Mouse (Mus musculus) heart, embryonic 11.5 days (tissue): Measurements from ENCODE around the gene Btn2a2. TPM values are rescaled to one million over a fixed set of nuclear protein-coding genes. Genes with fewer than 3 reads are reported as not detected.

Experiments
- ATAC-seq: fragments of 200-750 bp; cut with Nextera tagmentation; replicated peaks from 2 replicates; pipeline ENCODE4 v1.8.0; 2017; ENCODE audit warnings: moderate library complexity; ENCODE audit not compliant: insufficient number of reproducible peaks, low FRiP score, low TSS enrichment
- H3K27ac ChIP-seq: fragments of 300-500 bp; sonication (generic); 2 replicates; pipeline ENCODE4 v1.5.1; 2014; ENCODE audit warnings: mild to moderate bottlenecking, low read depth, low read length
- H3K27me3 ChIP-seq: fragments of 300-500 bp; sonication (generic); 2 replicates; pipeline ENCODE4 v1.6.1; 2014; ENCODE audit warnings: mild to moderate bottlenecking, low read length, mixed read lengths; ENCODE audit not compliant: control insufficient read depth, insufficient read depth
- H3K36me3 ChIP-seq: fragments of 300-500 bp; sonication (generic); 2 replicates; pipeline ENCODE4 v1.6.1; 2014; ENCODE audit warnings: mild to moderate bottlenecking, low read length, moderate library complexity, mixed read lengths; ENCODE audit not compliant: control insufficient read depth, insufficient read depth
- H3K4me1 ChIP-seq: fragments of 300-500 bp; sonication (generic); 2 replicates; pipeline ENCODE4 v1.6.1; 2014; ENCODE audit warnings: low read length; ENCODE audit not compliant: control insufficient read depth, insufficient read depth
- H3K4me2 ChIP-seq: fragments of 300-500 bp; sonication (generic); 2 replicates; pipeline ENCODE4 v1.6.1; 2014; ENCODE audit warnings: mild to moderate bottlenecking, moderate library complexity
- H3K4me3 ChIP-seq: fragments of 300-500 bp; sonication (generic); 2 replicates; pipeline ENCODE4 v1.5.1; 2014; ENCODE audit warnings: low read depth, low read length
- H3K9ac ChIP-seq: fragments of 300-500 bp; sonication (generic); 2 replicates; pipeline ENCODE4 v1.6.1; 2014; ENCODE audit warnings: mild to moderate bottlenecking, low read depth, low read length, moderate library complexity
- H3K9me3 ChIP-seq: fragments of 300-500 bp; sonication (generic); replicated peaks from 2 replicates; pipeline ENCODE4 v1.6.1; 2016; ENCODE audit warnings: low read length; ENCODE audit not compliant: control insufficient read depth
- WGBS: fragments of 180-500 bp; shearing (Covaris S2); extraction: QIAGEN DNeasy Blood & Tissue Kit; methylation state at CpG from one replicate; pipeline ENCODE4 v1.1.7; 2014; ENCODE audit not compliant: insufficient replicate concordance; 5-methylcytosine and 5-hydroxymethylcytosine counted together
- polyA plus RNA-seq: library from polyadenylated mRNA; unstranded; fragments of >200 nt; fragmentation: Nextera tagmentation; extraction: Ambion mirVana; gene quantifications from 2 replicates; pipeline ENCODE4 v1.2.1, GENCODE M21; 2014

The Btn2a2 gene
- polyA plus RNA-seq, 1 experiment from 2014 or later: 0.59 TPM

DNA sequence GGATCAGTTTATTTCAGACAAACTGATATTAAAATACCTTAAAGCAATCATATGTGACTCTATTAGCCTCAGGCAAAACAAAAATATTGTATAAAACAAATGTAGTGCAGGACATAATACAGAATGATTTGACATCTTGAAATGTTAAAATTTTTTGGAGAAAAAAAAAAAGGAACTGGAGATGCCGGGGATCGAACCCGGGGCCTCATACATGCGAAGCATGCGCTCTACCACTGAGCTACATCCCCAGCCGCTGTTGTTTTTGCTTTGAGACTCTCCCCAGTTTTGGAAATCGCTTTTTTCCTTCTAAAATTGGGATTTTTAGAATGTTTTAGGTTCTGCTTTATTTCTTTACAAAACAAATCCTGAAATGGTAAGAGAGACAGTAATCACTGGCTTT lies 50.1 kb downstream of the Btn2a2 start:
- ATAC-seq: peak; percentile 55; the same call in 1 of the 2 replicates
- Histone ChIP-seq H3K9ac (no peak overlapping the region), H3K9me3 (no peaks in the 10 kb centered on the region), H3K27me3 (no peaks in the 10 kb centered on the region), H3K36me3 (no peaks in the 10 kb centered on the region), H3K27ac (no peak overlapping the region), H3K4me1 (peaks cover 2% of the 10 kb centered on the region; the same call in 1 of the 2 replicates), H3K4me2 (peak overlapping the region; percentile 58), H3K4me3 (peak overlapping the region; percentile 51)
- WGBS: under 1% methylated on average over 7 of the region's 7 CpGs

GRCm38 (mm10) chr13:23437908-23438307 lies 50.7 kb downstream of the Btn2a2 start:
- Histone ChIP-seq H3K27me3 (no peaks in the 10 kb centered on the region), H3K36me3 (no peaks in the 10 kb centered on the region), H3K9ac (peak overlapping the region; percentile 47), H3K4me2 (peak overlapping the region; percentile 58), H3K4me1 (peaks cover 2% of the 10 kb centered on the region; the same call in 1 of the 2 replicates), H3K27ac (peak overlapping the region; percentile 24), H3K4me3 (peak overlapping the region; percentile 51), H3K9me3 (no peaks in the 10 kb centered on the region)
- ATAC-seq: peak; percentile 89
- under 1% methylated on average over 17 of the region's 17 CpGs for WGBS

DNA sequence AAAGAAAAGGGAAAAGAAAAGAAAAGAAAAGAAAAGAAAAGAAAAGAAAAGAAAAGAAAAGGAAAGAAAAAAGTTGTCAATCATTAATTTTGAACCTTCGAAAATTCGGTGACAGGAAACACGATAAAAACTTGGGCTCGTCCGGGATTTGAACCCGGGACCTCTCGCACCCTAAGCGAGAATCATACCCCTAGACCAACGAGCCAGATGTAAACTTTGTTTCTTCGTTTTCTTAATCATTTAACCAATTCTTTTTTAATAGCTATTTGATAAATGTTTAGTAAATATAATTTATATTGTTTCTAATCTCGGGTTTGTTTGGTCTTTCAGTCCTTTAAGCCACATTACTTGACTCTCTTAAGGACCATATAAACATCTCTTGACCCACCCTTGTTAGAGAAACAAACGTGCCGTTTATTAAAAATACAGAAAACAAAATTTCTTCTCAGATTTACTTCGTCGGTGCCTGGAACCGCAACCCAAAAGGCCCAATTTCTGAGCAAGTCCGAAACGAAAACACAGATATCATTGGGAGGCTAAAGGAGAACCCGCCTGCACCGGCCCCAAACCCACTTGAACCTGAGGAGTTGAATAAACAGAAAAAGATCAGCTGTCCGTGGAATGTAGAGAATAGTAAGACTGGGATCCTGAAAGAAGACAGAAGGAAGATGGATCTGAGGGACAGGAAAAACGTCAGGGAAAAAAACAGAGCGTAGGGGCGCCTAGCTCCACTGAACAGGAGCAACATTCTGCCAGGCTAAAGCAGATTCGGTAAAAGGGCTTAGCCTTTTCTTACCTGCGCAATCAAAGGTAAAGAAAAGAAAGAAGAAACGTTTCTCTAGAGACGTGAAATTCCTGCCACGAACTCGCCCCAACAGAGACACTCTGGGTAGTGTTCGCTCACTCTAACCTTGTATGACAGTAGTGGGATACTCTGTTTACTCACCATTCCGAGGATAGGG lies 51.5 kb downstream of the Btn2a2 start:
- no peak for ATAC-seq
- Histone ChIP-seq H3K27ac (peak overlapping the region; percentile 24), H3K9me3 (no peaks in the 10 kb centered on the region), H3K4me1 (peaks cover 2% of the 10 kb centered on the region; the same call in 1 of the 2 replicates), H3K4me3 (peak overlapping the region; percentile 51), H3K4me2 (peak overlapping the region; percentile 58), H3K9ac (peak overlapping the region; percentile 47), H3K36me3 (no peaks in the 10 kb centered on the region), H3K27me3 (no peaks in the 10 kb centered on the region)
- under 1% methylated on average over 32 of the region's 32 CpGs for WGBS

DNA sequence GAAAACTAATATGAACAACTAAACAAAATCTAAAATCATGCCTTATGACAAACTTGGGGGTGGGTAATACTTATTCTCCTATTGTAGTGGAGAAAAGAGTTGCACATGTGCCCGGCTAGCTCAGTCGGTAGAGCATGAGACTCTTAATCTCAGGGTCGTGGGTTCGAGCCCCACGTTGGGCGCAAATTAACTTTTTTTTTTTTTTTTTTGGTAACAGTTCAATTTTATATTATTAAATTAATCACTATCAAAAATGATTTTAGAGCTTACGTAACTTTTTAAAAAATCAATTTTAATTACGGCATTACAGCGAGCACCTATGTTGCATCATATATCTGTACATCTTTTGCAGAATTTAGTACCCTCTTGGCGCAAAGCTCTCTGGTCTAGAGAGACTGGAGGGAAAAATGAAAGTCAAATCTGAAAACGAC lies 52.4 kb downstream of the Btn2a2 start:
- WGBS: under 1% methylated on average over 11 of the region's 11 CpGs
- H3K4me2 ChIP-seq: peak overlapping the region; percentile 79
- ATAC-seq: no peak
- H3K27me3 ChIP-seq: no peaks in the 10 kb centered on the region
- no peaks in the 10 kb centered on the region for H3K36me3 ChIP-seq
- peak overlapping the region; percentile 58 for H3K4me3 ChIP-seq
- peaks cover 2% of the 10 kb centered on the region; the same call in 1 of the 2 replicates for H3K4me1 ChIP-seq
- H3K27ac ChIP-seq: no peak overlapping the region
- H3K9me3 ChIP-seq: no peaks in the 10 kb centered on the region
- H3K9ac ChIP-seq: no peak overlapping the region

- Histone ChIP-seq H3K27me3 (no peaks in the 10 kb centered on the region), H3K4me3 (peak overlapping the region; percentile 58), H3K36me3 (no peaks in the 10 kb centered on the region), H3K9ac (peak overlapping the region; percentile 72), H3K27ac (peak overlapping the region; percentile 29; the same call in 1 of the 2 replicates), H3K4me2 (peak overlapping the region; percentile 79), H3K4me1 (peaks cover 2% of the 10 kb centered on the region; the same call in 1 of the 2 replicates), H3K9me3 (no peaks in the 10 kb centered on the region)
- ATAC-seq: no peak
- 2% methylated on average over 12 of the region's 12 CpGs for WGBS
Observed at GRCm38 (mm10) chr13:23435676-23436075, 53.0 kb downstream of the Btn2a2 start.

GRCm38 (mm10) chr13:23435241-23435640 lies 53.4 kb downstream of the Btn2a2 start:
- 15% methylated on average over 4 of the region's 4 CpGs for WGBS

GRCm38 (mm10) chr13:23434426-23434825 lies 54.2 kb downstream of the Btn2a2 start:
- Histone ChIP-seq H3K27me3 (no peaks in the 10 kb centered on the region), H3K9me3 (no peaks in the 10 kb centered on the region), H3K4me2 (peak overlapping the region; percentile 47), H3K4me3 (peak overlapping the region; percentile 18), H3K9ac (peak overlapping the region; percentile 36; the same call in 1 of the 2 replicates), H3K27ac (0 out of 2 replicates have a peak overlapping the region, but pooled peaks have one; percentile 16), H3K36me3 (no peaks in the 10 kb centered on the region), H3K4me1 (peaks cover 6% of the 10 kb centered on the region)
- no peak for ATAC-seq
- WGBS: 11% methylated on average over 7 of the region's 7 CpGs

More at GRCm38 (mm10) chr13:23435241-23435640, 53.4 kb downstream of the Btn2a2 start:
- peaks cover 2% of the 10 kb centered on the region; the same call in 1 of the 2 replicates for H3K4me1 ChIP-seq
- H3K4me3 ChIP-seq: peak overlapping the region; percentile 58
- no peaks in the 10 kb centered on the region for H3K9me3 ChIP-seq
- no peak for ATAC-seq
- H3K36me3 ChIP-seq: no peaks in the 10 kb centered on the region
- 0 out of 2 replicates have a peak overlapping the region, but pooled peaks have one; percentile 29 for H3K27ac ChIP-seq
- H3K27me3 ChIP-seq: no peaks in the 10 kb centered on the region
- H3K9ac ChIP-seq: peak overlapping the region; percentile 72
- peak overlapping the region; percentile 79 for H3K4me2 ChIP-seq

- no peak overlapping the region for H3K4me3 ChIP-seq
- no peak overlapping the region for H3K9ac ChIP-seq
- peaks cover 6% of the 10 kb centered on the region for H3K4me1 ChIP-seq
- no peak for ATAC-seq
- WGBS: 69% methylated on average over 5 of the region's 5 CpGs
- peak overlapping the region; percentile 9; the same call in 1 of the 2 replicates for H3K4me2 ChIP-seq
- H3K9me3 ChIP-seq: no peaks in the 10 kb centered on the region
- no peaks in the 10 kb centered on the region for H3K36me3 ChIP-seq
- no peak overlapping the region for H3K27ac ChIP-seq
- H3K27me3 ChIP-seq: no peaks in the 10 kb centered on the region
Observed at GRCm38 (mm10) chr13:23433801-23434200, 54.9 kb downstream of the Btn2a2 start.
